Mouse (Mus musculus): Measurements from ENCODE around the gene Fzr1. TPM values are rescaled to one million over a fixed set of nuclear protein-coding genes. Genes with fewer than 3 reads are reported as not detected.
A peak's percentile ranks its signal among the peaks of the same experiment; 100 is the strongest.

Fzr1 gene
- total and polyA plus RNA-seq, 2 experiments from 2014 or later: 98.3 to 147 TPM

GRCm38 (mm10) chr10:81349961-81350350 lies 28.4 kb downstream of the Fzr1 start:
- no peak for TF ChIP-seq CTCF (IDR thresholded peaks at IDR 0.05)
- Histone ChIP-seq H3K27ac (ENCODE audit: low read depth, low read length) (no peak overlapping the region), H3K9ac (replicated peaks; ENCODE audit: low read length, poor library complexity, severe bottlenecking) (no peak overlapping the region), H3K27me3 (ENCODE audit: insufficient read depth, low read length) (0 out of 2 replicates have a peak, but pooled peaks cover 2% of the 10 kb centered on the region), H3K9me3 (ENCODE audit: low read length) (no peaks in the 10 kb centered on the region), H3K4me3 (ENCODE audit: low read depth, low read length) (peak overlapping the region; percentile 52), H3K4me2 (ENCODE audit: low read depth, low read length, poor library complexity, severe bottlenecking) (peak overlapping the region; percentile 88), H3K36me3 (ENCODE audit: insufficient read depth, low read length) (no peaks in the 10 kb centered on the region), H3K4me1 (ENCODE audit: insufficient read depth, low read length) (peaks cover 4% of the 10 kb centered on the region; the same call in 1 of the 2 replicates)
- WGBS: under 1% methylated on average over 26 of the region's 29 CpGs
- ATAC-seq (ENCODE audit: low FRiP score) (no peak), DNase-seq (ENCODE audit: low spot score) (no peak)

- Histone ChIP-seq H3K4me2 (ENCODE audit: low read depth, low read length, poor library complexity, severe bottlenecking) (peak overlapping the region; percentile 88), H3K4me1 (ENCODE audit: insufficient read depth, low read length) (peaks cover 4% of the 10 kb centered on the region; the same call in 1 of the 2 replicates), H3K36me3 (ENCODE audit: insufficient read depth, low read length) (no peaks in the 10 kb centered on the region), H3K4me3 (ENCODE audit: low read depth, low read length) (peak overlapping the region; percentile 52; the same call in 1 of the 2 replicates), H3K9ac (replicated peaks; ENCODE audit: low read length, poor library complexity, severe bottlenecking) (no peak overlapping the region), H3K9me3 (ENCODE audit: low read length) (no peaks in the 10 kb centered on the region), H3K27me3 (ENCODE audit: insufficient read depth, low read length) (peaks cover 9% of the 10 kb centered on the region; the same call in 1 of the 2 replicates), H3K27ac (ENCODE audit: low read depth, low read length) (no peak overlapping the region)
- 3% methylated on average over 11 of the region's 12 CpGs for WGBS
- no peak for TF ChIP-seq CTCF (IDR thresholded peaks at IDR 0.05)
- DNase-seq (ENCODE audit: low spot score) (no peak), ATAC-seq (ENCODE audit: low FRiP score) (no peak)
These were observed 29.2 kb downstream of the Fzr1 start for GRCm38 (mm10) chr10:81349146-81349545.

GRCm38 (mm10) chr10:81346453-81347067 lies 31.8 kb downstream of the Fzr1 start:
- peaks cover 28% of the 10 kb centered on the region for H3K27me3 ChIP-seq (ENCODE audit: insufficient read depth, low read length)
- peak overlapping the region; percentile 60 for H3K4me2 ChIP-seq (ENCODE audit: low read depth, low read length, poor library complexity, severe bottlenecking)
- H3K36me3 ChIP-seq (ENCODE audit: insufficient read depth, low read length): no peaks in the 10 kb centered on the region
- ATAC-seq (ENCODE audit: low FRiP score) (0 out of 2 replicates have a peak, but pooled peaks have one; percentile 22), DNase-seq (ENCODE audit: low spot score) (peak; percentile 85)
- no peak overlapping the region for H3K27ac ChIP-seq (ENCODE audit: low read depth, low read length)
- H3K4me1 ChIP-seq (ENCODE audit: insufficient read depth, low read length): peaks cover 4% of the 10 kb centered on the region; the same call in 1 of the 2 replicates
- no peaks in the 10 kb centered on the region for H3K9me3 ChIP-seq (ENCODE audit: low read length)
- 0 out of 2 replicates have a peak overlapping the region, but pooled peaks have one; percentile 42 for H3K9ac ChIP-seq (replicated peaks; ENCODE audit: low read length, poor library complexity, severe bottlenecking)
- H3K4me3 ChIP-seq (ENCODE audit: low read depth, low read length): peak overlapping the region; percentile 33
- WGBS: 12% methylated on average over 52 of the region's 55 CpGs
- TF ChIP-seq CTCF (IDR thresholded peaks at IDR 0.05): peak; percentile 63

- no peak for TF ChIP-seq CTCF (IDR thresholded peaks at IDR 0.05)
- no peak overlapping the region for H3K9ac ChIP-seq (replicated peaks; ENCODE audit: low read length, poor library complexity, severe bottlenecking)
- WGBS: 88% methylated on average over 4 of the region's 4 CpGs
These were observed 33.2 kb downstream of the Fzr1 start for GRCm38 (mm10) chr10:81345162-81345534.

GRCm38 (mm10) chr10:81344421-81345161 lies 33.7 kb downstream of the Fzr1 start:
- H3K9ac ChIP-seq (replicated peaks; ENCODE audit: low read length, poor library complexity, severe bottlenecking): no peak overlapping the region
- no peak overlapping the region for H3K4me2 ChIP-seq (ENCODE audit: low read depth, low read length, poor library complexity, severe bottlenecking)
- 51% methylated on average over 8 of the region's 8 CpGs for WGBS
- H3K9me3 ChIP-seq (ENCODE audit: low read length): no peaks in the 10 kb centered on the region
- peaks cover 32% of the 10 kb centered on the region for H3K27me3 ChIP-seq (ENCODE audit: insufficient read depth, low read length)
- no peak for DNase-seq (ENCODE audit: low spot score)
- H3K4me3 ChIP-seq (ENCODE audit: low read depth, low read length): no peak overlapping the region
- ATAC-seq (ENCODE audit: low FRiP score): no peak
- no peak overlapping the region for H3K27ac ChIP-seq (ENCODE audit: low read depth, low read length)
- H3K36me3 ChIP-seq (ENCODE audit: insufficient read depth, low read length): no peaks in the 10 kb centered on the region
- H3K4me1 ChIP-seq (ENCODE audit: insufficient read depth, low read length): no peaks in the 10 kb centered on the region
- peak; percentile 55 for TF ChIP-seq CTCF (IDR thresholded peaks at IDR 0.05)

More at GRCm38 (mm10) chr10:81345162-81345534, 33.2 kb downstream of the Fzr1 start:
- Histone ChIP-seq H3K27me3 (ENCODE audit: insufficient read depth, low read length) (peaks cover 32% of the 10 kb centered on the region), H3K9me3 (ENCODE audit: low read length) (no peaks in the 10 kb centered on the region), H3K4me3 (ENCODE audit: low read depth, low read length) (no peak overlapping the region), H3K4me1 (ENCODE audit: insufficient read depth, low read length) (peaks cover 4% of the 10 kb centered on the region; the same call in 1 of the 2 replicates), H3K36me3 (ENCODE audit: insufficient read depth, low read length) (no peaks in the 10 kb centered on the region), H3K4me2 (ENCODE audit: low read depth, low read length, poor library complexity, severe bottlenecking) (no peak overlapping the region), H3K27ac (ENCODE audit: low read depth, low read length) (no peak overlapping the region)
- no peak for DNase-seq (ENCODE audit: low spot score)
- no peak for ATAC-seq (ENCODE audit: low FRiP score)

All from midbrain, postnatal 0 days (tissue).